Mouse (Mus musculus): ENCODE results near the gene Cox5b.

DNA sequence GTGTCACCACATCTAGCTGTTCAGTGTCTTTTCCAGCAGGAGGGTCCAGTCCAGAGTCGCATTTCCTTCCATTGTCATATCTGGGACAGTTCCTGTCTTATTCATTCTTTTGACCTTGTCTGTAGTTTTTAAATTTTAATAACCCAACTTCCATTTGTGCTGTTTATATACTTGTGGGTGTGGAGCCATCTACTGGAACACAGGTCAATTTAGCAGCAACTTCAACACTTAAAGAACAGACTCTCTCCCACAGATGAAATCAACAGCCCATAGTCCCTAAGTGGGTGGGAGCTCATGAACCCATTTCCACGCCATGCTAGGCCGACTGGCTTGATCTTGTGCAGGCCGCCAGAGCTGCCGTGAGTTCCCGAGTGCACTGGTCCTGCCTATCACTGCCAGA, 5.2 kb downstream of the Cox5b start:
- TF ChIP-seq CTCF (IDR thresholded peaks at IDR 0.05; ENCODE audit: extremely low read depth, insufficient read depth, low read length) (no peak), POLR2A (IDR thresholded peaks at IDR 0.05; ENCODE audit: extremely low read depth, insufficient read depth, low read length) (no peak)

All from cortical plate, adult 2 months (tissue).